Mouse (Mus musculus): ENCODE measurements at regions not wholly inside any gene's neighbourhood (a gene's known extent, or its start where the extent isn't known, plus 50 kb on each side); places are given as distances from the start of the nearest gene placed in this dataset.

DNA sequence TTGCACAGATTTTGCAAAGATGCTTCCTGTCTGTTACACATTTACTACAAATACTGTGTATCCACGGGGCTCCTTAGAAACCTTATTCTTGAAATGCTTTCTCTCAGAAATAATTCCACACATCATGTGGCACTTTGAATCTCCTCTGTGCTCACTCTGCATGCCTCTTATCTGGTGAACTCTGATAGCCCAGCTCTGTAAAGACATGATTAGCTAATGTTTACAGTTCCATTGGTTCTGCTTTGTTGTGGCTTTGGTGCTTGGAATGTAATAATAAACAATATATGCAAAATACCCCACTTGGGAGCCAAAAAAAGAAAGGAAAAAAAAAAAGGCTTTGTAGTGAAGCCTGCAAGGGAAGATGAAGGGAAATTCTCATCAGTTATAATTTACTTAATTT, 106.7 kb upstream of the Frmd6 start:
- ChIA-PET POLR2A (interaction anchor here in 1 of 4 experiments (0.6 to 1.4 kb wide), 3 partner anchors 11 to 128 kb away, joined by 3 to 4 read pairs (median 3); no protein-coding TSS in a partner anchor), CTCF (no interaction called here)

DNA sequence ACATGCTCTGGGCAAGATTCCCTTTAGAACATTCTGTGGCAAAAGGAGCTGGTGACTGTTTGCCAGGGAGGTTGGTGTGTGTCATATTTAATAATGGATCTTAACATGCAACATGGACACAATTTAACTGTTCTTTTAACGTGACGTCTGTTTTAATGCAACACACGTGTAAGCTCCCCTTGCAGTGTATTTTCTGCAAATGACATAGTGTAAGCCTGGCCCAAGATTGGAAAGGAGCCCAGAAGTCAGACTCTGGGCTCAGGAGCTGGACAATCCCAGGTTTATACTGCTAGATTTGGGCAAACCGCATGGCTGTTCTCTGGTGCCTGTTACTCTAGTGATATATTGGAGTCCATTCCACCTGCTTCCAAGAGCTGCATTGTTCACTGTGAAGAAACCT, 106.1 kb upstream of the Frmd6 start:
- CTCF ChIA-PET, result no interaction called here

DNA sequence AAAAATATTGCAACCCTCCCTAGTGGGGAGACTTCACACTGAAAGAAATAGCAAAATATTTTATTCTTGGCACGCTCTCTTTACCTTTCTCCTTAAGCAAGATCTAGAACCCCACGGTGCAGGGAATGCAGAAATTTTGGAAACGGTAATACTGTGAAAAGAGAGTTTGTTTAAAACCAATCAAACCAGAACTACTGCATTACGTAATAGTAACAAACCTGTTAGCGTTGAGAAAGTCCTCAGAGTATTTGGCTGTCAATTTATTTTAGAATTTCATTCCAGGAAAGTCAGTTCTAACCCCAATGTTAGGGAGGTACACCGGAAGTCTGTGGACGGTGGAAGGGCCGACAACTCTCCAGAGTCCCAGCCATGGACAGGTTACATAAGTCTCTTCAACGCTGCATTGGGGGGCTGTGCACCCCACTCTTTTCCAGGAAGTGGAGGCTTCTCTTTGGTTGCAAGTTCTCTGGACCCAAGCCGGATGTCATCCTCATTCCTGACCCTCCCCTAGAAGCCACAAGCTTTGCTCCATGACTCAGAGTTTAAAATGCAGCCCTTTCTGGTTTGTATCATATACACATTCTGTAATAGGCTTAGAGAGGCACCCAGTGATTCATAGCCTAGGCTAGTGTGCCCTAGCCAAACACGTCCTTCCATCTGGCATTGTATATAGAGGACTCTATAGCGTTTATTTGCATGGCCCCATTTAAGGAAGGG, 105.0 kb upstream of the Frmd6 start:
- CTCF ChIA-PET, result no interaction called here

More for the DNA sequence above, 106.1 kb upstream of the Frmd6 start:
- POLR2A ChIA-PET, result interaction anchor here in 1 of 4 experiments (1.0 to 1.4 kb wide), 2 partner anchors 11 to 12 kb away, joined by 3 read pairs; no protein-coding TSS in a partner anchor

DNA sequence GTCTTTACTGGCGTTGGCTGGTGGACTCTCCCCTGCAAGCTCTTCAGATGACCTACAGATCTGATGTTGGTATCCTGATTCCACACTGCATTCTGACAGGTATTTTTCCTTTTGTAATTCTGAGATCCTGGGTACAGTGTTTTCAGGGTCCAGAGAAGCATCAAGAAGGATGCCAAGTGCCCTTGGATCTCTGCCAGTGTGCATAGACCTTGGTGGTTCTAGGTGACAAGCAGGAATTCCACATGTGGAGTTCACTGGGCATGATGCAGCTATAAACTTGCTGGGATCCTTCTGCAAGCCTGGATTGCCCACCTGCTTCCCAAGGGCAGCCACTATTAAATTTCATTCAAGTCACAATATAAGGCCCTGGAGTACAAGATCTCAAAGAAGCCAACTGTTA, 100.0 kb upstream of the Frmd6 start:
- POLR2A ChIA-PET, result no interaction called here

More for the DNA sequence above, 105.0 kb upstream of the Frmd6 start:
- POLR2A ChIA-PET, result interaction anchor here in 1 of 4 experiments (0.6 kb wide), 1 partner anchor 53 kb away, joined by 3 read pairs; no protein-coding TSS in a partner anchor

DNA sequence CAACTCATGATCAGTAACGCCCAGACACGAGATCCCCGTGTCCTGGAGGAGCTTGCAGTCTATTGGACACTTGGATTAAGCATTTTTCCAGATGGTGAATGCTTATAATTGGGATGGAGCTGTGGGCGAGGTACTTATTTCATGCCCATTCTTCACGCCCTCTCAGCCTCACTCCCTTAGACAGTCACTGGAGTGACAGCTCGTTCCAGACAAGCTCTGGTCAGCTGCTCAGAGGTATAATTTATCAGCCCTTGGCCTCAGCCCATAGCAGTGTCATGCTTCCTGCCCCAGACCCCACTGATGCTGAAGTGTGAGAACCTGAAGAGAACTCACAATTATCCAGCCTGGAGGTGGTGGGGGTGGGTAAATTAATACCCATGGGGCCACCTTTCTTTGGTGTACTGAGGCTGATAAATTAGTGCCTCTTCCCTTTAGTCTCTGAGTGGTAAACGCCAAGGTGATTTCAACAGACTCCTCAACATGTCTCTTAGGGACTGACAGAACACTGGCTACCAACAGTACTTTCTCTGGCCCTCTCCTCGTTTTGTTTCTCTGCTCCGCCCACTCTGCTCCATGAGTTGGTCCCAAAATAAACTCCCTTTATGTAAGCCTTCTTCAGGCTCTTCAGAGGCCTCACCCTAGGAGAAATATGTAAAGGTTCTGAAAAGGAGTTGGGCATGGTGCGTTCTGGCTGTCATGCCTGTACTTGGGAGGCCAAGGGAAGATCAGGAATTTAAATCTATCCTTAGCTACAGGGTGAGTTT, 97.6 kb upstream of the Frmd6 start:
- CTCF ChIA-PET, result no interaction called here
- POLR2A ChIA-PET, result no interaction called here

More for the DNA sequence above, 100.0 kb upstream of the Frmd6 start:
- CTCF ChIA-PET, result no interaction called here

DNA sequence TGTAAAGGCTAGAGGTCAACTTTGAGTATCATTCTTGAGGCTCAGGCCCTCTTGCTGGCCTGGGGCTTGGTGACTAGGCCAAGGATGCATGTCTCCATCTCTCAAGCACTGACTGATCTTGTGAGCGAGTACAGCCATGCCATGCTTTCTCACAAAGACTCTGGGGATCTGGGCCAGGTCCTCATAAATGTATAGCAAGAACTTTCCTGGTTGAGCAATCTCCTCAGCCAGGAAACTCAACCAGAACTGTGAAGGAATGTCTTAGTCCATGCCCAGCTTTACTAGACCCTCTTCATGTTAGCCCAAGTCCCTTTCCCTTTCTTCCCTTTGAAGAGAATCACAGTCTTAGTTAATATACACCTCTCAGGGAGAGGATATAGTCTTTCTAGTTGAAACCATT, 96.9 kb upstream of the Frmd6 start:
- ChIA-PET CTCF (no interaction called here), POLR2A (interaction anchor here in 2 of 4 experiments (1.4 to 2.7 kb wide), 3 partner anchors 40 to 47 kb away, joined by 4 to 11 read pairs (median 4); no protein-coding TSS in a partner anchor)

DNA sequence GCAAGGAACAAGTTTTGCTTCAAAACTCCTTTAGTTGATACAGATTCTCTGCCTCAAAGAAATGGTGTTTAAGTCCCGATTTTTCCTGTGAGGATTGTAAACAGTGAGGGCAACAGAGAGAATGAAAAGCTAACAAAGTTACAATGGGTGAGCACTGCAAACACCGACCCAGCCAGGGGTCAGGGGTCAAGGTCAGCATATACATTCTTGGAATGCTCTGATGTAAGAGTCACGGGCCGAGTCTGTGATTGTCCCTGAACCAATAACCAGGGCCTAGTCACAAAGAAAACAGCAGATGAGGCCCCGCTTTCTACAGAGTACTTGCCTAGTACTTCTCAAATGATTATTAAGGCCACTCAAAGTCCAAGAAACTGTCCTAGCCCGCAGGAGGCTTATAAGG, 95.4 kb upstream of the Frmd6 start:
- ChIA-PET POLR2A (interaction anchor here in 3 of 4 experiments (0.6 to 2.7 kb wide), 12 partner anchors 9 to 568 kb away, joined by 3 to 11 read pairs (median 4); partner anchors contain the start of gene Frmd6 (in 2 of the 3)), CTCF (interaction anchor here in 2 of 4 experiments (1.0 to 1.8 kb wide), 3 partner anchors 167 to 180 kb away, joined by 3 to 6 read pairs (median 4); no protein-coding TSS in a partner anchor)

DNA sequence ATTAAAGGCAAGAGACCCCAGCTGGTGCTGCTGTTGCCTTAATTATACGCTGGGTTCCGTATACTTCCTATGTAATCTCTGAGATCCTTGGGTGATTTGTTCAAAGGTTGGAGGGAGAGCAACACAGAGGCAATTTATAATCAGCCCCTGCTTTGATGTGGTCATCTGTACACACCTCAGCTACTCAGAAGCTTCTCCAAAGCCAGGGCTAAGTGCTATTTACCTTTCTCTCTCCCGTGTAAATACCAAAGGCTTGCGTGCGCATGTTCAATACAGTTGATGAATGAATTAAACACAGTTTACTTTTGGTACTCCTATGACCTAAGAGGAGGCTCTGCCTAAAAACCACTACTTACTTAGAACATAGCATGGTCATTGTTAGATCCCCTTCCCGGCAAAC, 93.8 kb upstream of the Frmd6 start:
- POLR2A ChIA-PET, result interaction anchor here in 3 of 4 experiments (0.7 to 1.2 kb wide), 4 partner anchors 16 to 68 kb away, joined by 3 read pairs; no protein-coding TSS in a partner anchor

DNA sequence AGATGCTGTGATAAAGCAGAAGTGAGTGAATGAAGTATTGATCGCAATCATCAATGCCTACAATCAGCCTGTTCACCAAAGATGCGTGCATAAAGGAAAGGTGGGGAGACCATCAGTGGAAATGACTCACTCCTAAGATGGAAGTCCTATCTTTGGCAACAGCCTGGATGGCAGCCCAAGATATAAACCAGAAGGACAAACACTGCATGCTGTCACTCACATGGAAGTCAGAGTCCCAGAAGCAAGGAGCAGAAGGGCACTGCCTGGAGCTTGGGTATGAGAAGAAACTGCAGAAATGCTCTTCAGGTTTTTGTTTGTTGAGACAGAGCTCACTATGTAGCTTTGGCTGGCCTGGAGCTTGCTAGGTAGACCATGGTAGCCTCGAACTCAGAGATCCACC, 92.7 kb upstream of the Frmd6 start:
- CTCF ChIA-PET, result no interaction called here
- POLR2A ChIA-PET, result interaction anchor here in 1 of 4 experiments (1.7 kb wide), 1 partner anchor 92 kb away, joined by 4 read pairs; no protein-coding TSS in a partner anchor

More for the DNA sequence above, 93.8 kb upstream of the Frmd6 start:
- CTCF ChIA-PET, result interaction anchor here in 1 of 4 experiments (1.2 kb wide), 1 partner anchor 180 kb away, joined by 4 read pairs; no protein-coding TSS in a partner anchor

DNA sequence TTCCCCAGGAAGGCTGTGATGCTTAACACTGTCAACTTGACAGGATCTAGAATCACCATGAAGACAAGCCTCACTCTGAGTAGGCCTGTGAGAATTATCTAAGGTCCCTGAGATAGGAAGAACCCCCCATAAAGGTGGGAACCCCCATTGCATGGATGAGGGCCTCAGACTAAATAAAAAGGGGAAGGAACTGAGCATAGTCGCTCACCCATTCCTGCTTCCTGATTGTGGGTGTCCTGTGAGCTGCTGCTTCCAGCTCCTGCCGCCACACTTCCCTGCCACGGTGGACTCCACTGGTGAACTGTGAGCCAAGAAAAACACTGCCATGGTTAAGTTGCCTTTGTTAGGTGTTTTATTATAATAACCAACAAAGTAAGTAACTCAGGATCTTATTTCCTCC, 86.8 kb upstream of the Frmd6 start:
- ChIA-PET POLR2A (interaction anchor here in 2 of 4 experiments (0.5 to 1.7 kb wide), 4 partner anchors 8 to 217 kb away, joined by 3 to 8 read pairs (median 4); partner anchors contain the start of gene Frmd6 (in 1 of the 2)), CTCF (no interaction called here)

DNA sequence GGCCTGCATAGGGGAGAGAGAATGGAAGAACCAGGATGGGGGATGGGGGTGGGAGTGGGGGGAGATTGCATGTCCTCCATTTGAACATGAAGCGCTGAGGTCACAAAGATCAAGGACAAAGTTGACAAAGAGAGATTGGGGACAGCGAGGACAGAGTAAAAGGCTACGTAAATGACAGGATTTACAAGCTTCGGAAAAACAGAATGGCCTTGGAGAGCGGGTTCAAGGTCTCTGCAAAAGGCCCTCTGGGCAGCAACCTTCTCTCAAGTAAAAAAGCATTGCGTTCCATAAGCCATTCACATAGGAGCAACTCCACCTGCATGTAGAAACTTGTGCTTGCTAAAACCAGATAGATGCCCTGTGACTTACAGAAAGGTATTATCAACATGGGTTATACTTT, 86.0 kb upstream of the Frmd6 start:
- ChIA-PET POLR2A (interaction anchor here in 2 of 4 experiments (0.7 to 1.7 kb wide), 4 partner anchors 9 to 140 kb away, joined by 3 to 8 read pairs (median 4); partner anchors contain the start of gene Frmd6 (in 1 of the 2)), CTCF (no interaction called here)

DNA sequence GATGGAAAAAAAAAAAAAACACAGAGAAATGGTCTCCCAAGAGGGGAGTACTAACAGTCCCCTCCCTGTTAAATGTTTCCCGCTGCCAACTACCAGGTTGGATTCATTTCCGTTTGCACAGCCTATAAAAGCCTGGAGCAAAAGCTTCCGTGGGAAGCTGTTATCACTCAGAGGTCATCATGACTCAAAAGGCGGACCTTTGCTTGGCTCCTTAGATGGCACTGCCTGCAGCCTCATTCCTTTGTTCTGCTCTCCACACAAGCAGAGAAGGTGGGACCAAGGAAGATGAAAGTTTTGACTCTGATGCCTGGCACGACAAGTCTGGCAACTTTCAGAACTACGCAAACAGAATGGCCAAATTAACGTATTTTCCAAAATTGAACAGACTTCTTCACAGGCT, 85.5 kb upstream of the Frmd6 start:
- POLR2A ChIA-PET, result interaction anchor here in 2 of 4 experiments (0.5 to 1.7 kb wide), 4 partner anchors 9 to 140 kb away, joined by 3 to 8 read pairs (median 5); no protein-coding TSS in a partner anchor
- CTCF ChIA-PET, result interaction anchor here in 1 of 4 experiments (0.7 kb wide), 1 partner anchor 36 kb away, joined by 3 read pairs; no protein-coding TSS in a partner anchor

DNA sequence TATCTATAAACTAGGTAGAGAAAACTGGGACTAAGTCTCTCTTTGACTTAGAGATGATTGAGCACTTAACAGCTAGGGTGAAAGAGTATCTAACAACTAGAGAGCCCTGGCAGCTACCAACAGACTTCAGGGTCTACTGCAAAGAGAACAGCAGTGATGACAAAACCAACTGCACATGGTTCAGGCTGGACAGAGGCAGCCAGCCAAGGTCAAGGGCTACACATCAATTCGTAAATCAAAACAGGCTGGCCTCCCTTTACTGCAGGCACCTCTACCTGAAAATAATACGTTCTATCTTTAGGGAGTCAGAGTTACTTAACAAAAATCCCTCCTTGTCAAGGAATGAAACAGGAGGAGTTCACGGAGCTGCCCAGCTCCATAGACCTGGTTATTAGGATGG, 82.5 kb upstream of the Frmd6 start:
- CTCF ChIA-PET, result no interaction called here
- POLR2A ChIA-PET, result interaction anchor here in 2 of 4 experiments (0.5 to 1.8 kb wide), 2 partner anchors 82 to 231 kb away, joined by 4 to 5 read pairs; partner anchors contain the start of genes Frmd6 (in 1 of the 2) and Psma3 (in 1 of the 2)

DNA sequence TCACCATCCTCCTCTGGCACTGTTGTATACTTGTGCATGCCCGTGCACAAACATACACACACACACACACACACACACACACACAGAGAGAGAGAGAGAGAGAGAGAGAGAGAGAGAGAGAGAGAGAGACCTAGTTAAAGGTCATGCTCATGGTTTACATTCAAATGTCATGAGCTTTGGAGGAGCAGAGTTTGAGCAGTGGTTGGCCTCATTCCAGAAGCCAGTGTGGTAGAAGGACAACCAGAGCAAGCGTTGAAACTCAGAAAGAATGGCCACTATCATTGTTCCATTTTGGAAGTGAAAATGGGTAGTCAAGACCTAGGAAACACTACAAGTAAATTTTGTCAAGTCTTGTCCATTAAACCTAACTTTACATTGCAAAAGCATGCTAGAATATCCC, 79.6 kb upstream of the Frmd6 start:
- POLR2A ChIA-PET, result no interaction called here
- CTCF ChIA-PET, result interaction anchor here in 1 of 4 experiments (0.6 kb wide), 1 partner anchor 65 kb away, joined by 3 read pairs; no protein-coding TSS in a partner anchor

DNA sequence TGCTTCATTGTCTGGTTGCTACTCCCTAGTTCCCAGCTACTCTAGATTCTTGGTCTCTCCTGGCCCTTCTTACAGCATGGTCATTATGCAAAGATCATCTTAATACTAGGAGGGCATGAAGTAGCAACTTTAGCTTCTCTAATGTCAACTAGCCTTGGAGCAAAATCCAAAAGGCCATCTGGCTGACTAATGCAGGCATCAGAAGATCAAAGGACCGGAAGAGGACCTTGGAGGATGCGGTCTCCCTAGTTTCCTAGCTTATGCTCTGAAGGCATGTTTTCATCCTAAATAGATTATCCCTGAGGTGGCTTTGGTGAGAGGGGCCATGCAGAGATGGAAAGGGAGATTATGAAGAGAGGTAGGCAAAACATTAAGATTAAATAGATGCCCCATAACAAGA, 75.7 kb upstream of the Frmd6 start:
- POLR2A ChIA-PET, result interaction anchor here in 2 of 4 experiments (0.6 to 1.0 kb wide), 3 partner anchors 24 to 200 kb away, joined by 3 to 4 read pairs (median 3); partner anchors contain the start of gene Frmd6 (in 1 of the 2)

DNA sequence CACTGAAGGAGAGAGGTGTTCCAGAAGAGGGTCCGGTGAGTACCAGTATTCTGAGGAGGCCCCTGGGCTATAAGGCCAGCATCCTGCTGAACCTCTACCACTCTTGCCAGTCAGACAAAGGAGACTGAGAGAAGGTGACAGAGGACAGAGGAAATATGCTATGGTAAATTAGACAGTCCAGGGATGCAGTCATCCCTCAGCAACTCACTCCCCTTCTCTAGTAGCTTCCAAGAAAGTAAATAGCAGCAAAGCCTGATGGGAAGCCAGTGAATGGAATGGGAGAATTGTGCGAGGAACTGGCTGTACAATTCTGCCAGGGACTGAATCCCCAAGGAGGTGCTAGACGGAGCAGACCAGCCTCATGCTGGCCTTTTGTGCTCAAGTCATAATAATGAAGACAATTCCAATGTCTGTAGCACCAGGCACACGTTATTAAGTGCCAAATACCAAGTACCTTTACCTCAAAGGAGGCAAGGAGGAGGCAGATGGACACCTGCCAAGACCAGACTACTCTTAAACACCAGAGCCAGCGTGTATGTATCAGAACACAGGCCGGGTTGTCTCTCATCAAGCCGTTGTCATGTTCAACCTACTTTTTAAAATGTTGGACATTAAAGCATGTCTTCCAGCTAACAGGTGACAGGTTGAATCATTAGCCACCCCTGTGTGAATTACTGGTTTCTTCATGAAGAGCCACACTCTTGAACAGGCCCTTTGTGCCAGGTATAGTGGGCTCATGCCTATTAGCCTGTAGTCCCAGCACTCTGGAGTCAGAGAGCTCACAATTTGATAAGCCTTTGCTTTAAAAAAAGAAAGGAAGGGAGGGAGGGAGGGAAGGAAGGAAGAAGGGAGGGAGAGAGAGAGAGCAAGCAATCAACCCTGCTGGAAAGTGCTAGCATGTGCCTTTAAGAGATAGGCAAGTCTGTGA, 74.4 kb upstream of the Frmd6 start:
- ChIA-PET CTCF (no interaction called here), POLR2A (no interaction called here)

More for the DNA sequence above, 75.7 kb upstream of the Frmd6 start:
- CTCF ChIA-PET, result no interaction called here

DNA sequence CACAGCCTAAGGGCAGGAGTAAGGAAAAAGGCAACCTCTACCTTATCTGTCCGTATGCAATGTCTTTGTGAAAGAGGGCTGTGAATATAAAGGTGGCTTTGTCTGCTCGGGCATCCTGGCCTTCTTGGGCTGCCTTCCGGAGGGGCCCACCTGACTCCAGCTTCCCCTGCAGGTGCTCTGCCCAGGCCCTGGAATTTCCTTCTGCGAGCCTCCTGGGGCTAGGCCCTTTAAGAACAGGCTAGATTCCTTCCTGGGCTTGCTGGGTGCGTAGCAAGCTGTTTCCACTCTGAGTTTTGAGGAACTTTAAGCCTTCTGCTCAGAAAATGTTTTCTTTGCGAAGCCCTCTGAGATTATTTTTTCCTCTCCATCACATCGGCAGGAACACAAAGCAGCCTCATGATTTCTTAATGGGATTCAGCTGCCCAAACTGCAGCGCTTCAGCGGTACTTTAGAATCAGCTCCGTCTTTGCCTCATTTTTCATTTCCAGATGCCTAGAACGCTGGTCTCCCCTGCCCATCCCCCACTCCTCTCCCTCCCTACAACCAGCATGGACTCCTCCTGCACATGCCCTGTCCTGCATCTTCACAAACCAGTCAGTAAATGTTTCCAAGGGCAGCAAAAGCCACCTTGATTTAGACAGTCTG, 72.9 kb upstream of the Frmd6 start:
- CTCF ChIA-PET, result interaction anchor here in 1 of 4 experiments (0.9 to 1.3 kb wide), 2 partner anchors 158 to 159 kb away, joined by 3 read pairs; no protein-coding TSS in a partner anchor
- POLR2A ChIA-PET, result interaction anchor here in 3 of 4 experiments (0.6 to 2.1 kb wide), 11 partner anchors 9 to 78 kb away, joined by 3 to 15 read pairs (median 3); partner anchors contain the start of gene Frmd6 (in 2 of the 3)
